Mouse (Mus musculus) stomach, postnatal 0 days (tissue): Measurements from ENCODE around the gene Atp6v0a1.

Experiments used
- CTCF ChIP-seq: IDR thresholded peaks from 2 replicates; pipeline ENCODE4 v1.5.1; 2016; ENCODE audit warnings: antibody characterized with exemption, low read depth, mild to moderate bottlenecking, moderate library complexity
- EP300 ChIP-seq: optimal IDR thresholded peaks from 2 replicates; pipeline ENCODE3; 2016; ENCODE audit warnings: antibody characterized with exemption

GRCm38 (mm10) chr11:100962371-100962911 is 46.8 kb upstream of the Atp6v0a1 start:
- no peak for TF ChIP-seq CTCF
- TF ChIP-seq EP300: no peak
